Mouse (Mus musculus) forebrain, embryonic 10.5 days (tissue): ENCODE results near the gene Ptpa. TPM values are rescaled to one million over a fixed set of nuclear protein-coding genes. Genes with fewer than 3 reads are reported as not detected.
A peak's percentile ranks its signal among the peaks of the same experiment; 100 is the strongest.

Experiments used
- DNase-seq: peaks from one replicate; pipeline ENCODE4 v3.0.0-alpha.2; 2017; ENCODE audit warnings: low spot score; ENCODE audit errors: extremely low spot score
- H3K27ac ChIP-seq: fragments of 300-500 bp; sonication (generic); 2 replicates; pipeline ENCODE4 v1.5.1; 2016; ENCODE audit warnings: mild to moderate bottlenecking
- H3K27me3 ChIP-seq: fragments of 300-500 bp; sonication (generic); 2 replicates; pipeline ENCODE4 v1.6.1; 2016; ENCODE audit warnings: mild to moderate bottlenecking; ENCODE audit not compliant: poor library complexity, severe bottlenecking
- H3K36me3 ChIP-seq: fragments of 300-500 bp; sonication (generic); replicated peaks from 2 replicates; pipeline ENCODE4 v1.6.1; 2016; ENCODE audit warnings: mild to moderate bottlenecking, moderate library complexity
- H3K4me1 ChIP-seq: fragments of 300-500 bp; sonication (generic); 2 replicates; pipeline ENCODE4 v1.6.1; 2016
- H3K4me3 ChIP-seq: fragments of 300-500 bp; sonication (generic); 2 replicates; pipeline ENCODE4 v1.5.1; 2016; ENCODE audit warnings: mild to moderate bottlenecking, moderate library complexity
- H3K9me3 ChIP-seq: fragments of 300-500 bp; sonication (generic); 2 replicates; pipeline ENCODE4 v1.6.1; 2016; ENCODE audit warnings: mild to moderate bottlenecking, moderate library complexity
- WGBS: fragments of 180-500 bp; shearing (Covaris S2); methylation state at CpG from one replicate; pipeline ENCODE4 v1.1.7; 2016; 5-methylcytosine and 5-hydroxymethylcytosine counted together
- polyA plus RNA-seq: library from polyadenylated mRNA; unstranded; fragments of >200 nt; fragmentation: Nextera tagmentation; extraction: Ambion mirVana; gene quantifications from 2 replicates; pipeline ENCODE4 v1.2.1, GENCODE M21; 2016

Gene Ptpa
- polyA plus RNA-seq, 1 experiment from 2014 or later = 165 TPM

DNA sequence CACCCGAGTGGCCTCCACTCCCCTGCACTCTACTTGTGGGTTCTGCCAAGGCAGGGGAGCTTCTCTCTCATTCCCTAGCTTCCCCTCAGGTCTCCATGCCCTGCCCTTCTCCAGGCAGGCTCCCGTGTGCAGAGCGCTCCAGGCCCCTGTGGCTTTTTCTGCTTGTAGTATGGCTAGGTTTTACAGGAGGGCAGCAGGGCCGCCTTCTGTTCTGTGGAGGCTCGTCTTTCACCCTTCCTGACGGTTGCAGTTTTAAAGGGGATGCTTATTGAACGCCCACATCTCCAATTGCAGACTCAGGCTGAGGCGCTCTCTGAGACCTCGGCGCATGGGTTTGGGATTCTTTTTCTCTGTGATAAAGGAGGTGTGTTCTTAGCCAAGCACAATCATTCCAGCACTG, 3.3 kb downstream of the Ptpa start:
- Histone ChIP-seq H3K36me3 (peaks cover 7% of the 10 kb centered on the region), H3K9me3 (no peaks in the 10 kb centered on the region), H3K4me3 (peak overlapping the region; percentile 29; the same call in 1 of the 2 replicates), H3K4me1 (peaks cover 47% of the 10 kb centered on the region), H3K27ac (peak overlapping the region; percentile 76), H3K27me3 (peaks cover 9% of the 10 kb centered on the region)
- WGBS = 42% methylated on average over 10 of the region's 10 CpGs
- DNase-seq = no peak

DNA sequence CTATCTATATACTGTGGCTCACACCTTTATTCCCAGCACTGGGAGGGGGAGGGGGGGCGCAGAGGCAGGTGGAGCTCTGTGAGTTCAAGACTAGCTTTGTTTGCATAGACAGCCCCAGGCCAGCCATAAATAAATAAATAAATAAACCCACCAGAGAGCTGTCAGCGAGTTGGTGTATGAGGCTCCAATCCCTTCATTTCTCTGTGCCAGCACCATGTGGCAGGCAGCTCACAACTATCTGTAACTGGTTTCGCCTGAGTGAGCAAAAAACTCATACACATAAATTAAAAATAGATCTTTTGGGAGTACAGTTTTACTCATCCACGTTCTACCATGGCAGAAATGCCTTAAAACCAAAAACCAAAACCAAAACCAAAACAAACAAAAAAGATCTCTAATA, 5.6 kb downstream of the Ptpa start:
- 87% methylated on average over 4 of the region's 4 CpGs for WGBS
- Histone ChIP-seq H3K36me3 (peaks cover 15% of the 10 kb centered on the region), H3K27me3 (no peaks in the 10 kb centered on the region), H3K4me3 (no peak overlapping the region), H3K9me3 (no peaks in the 10 kb centered on the region), H3K27ac (no peak overlapping the region), H3K4me1 (peaks cover 29% of the 10 kb centered on the region)
- DNase-seq = no peak

DNA sequence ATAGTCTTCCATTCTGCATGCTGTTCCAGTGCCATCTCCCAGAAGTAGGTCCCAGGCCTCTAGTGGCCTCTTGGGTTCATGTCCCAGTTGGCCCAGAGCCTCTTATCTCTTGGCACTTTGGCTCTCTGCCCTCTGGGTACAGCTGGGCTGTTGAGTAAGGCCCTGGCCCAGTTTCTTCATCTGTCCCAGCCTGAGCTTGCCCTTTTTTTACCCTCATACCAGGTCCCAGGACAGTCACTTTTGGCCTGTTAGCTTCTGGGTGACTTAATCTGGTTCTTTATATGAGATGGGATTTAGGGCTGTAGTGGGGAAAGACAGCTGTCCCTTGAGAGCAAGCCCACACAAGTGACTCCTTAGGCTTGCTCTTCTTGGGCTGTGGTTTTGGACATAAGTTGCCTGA, 13.3 kb downstream of the Ptpa start:
- H3K27me3 ChIP-seq = no peaks in the 10 kb centered on the region
- H3K36me3 ChIP-seq = peaks cover 85% of the 10 kb centered on the region
- no peaks in the 10 kb centered on the region for H3K9me3 ChIP-seq
- H3K27ac ChIP-seq = no peak overlapping the region
- no peak overlapping the region for H3K4me3 ChIP-seq
- DNase-seq = no peak
- H3K4me1 ChIP-seq = no peaks in the 10 kb centered on the region

DNA sequence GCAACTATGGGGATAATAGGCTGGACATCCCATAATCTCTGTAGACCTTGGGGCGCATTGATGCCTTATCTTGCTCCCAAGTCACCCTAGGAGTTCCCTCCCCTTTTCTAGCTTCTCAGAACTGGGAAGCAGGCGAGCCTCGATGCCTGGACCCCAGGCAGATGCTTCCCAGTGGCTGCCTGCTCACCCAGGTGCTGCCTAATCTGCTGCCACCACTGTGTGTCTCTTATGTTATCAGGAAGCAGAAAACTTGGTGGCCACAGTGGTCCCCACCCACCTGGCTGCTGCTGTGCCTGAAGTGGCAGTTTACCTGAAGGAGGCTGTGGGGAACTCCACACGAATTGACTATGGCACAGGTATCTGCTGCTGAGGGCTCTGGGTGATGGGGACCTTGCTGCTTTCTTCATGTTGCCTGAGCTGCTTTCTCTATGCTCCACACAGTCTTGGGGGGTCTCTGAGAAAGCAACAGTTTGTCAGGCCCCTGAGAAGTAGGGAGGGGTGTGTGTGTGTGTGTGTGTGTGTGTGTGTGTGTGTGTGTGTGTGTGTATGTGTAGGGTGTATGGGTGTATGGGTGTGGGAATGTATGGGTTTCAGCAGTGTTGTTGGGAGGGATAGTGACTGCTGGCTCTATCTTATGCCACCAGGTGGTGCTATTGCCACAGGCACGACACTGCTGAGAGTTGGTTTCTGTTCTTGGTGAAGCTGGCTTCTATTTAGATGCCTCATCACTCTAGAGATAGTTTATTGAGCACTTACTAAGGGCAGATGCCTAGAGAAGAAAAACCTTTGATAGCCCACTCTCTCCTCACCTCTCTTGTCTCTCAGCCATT, 19.7 kb downstream of the Ptpa start:
- peaks cover 8% of the 10 kb centered on the region for H3K4me1 ChIP-seq
- no peaks in the 10 kb centered on the region for H3K27me3 ChIP-seq
- no peaks in the 10 kb centered on the region for H3K9me3 ChIP-seq
- H3K27ac ChIP-seq = no peak overlapping the region
- peak; percentile 68 for DNase-seq
- no peak overlapping the region for H3K4me3 ChIP-seq
- WGBS = 62% methylated on average over 5 of the region's 5 CpGs
- peaks cover 92% of the 10 kb centered on the region for H3K36me3 ChIP-seq

DNA sequence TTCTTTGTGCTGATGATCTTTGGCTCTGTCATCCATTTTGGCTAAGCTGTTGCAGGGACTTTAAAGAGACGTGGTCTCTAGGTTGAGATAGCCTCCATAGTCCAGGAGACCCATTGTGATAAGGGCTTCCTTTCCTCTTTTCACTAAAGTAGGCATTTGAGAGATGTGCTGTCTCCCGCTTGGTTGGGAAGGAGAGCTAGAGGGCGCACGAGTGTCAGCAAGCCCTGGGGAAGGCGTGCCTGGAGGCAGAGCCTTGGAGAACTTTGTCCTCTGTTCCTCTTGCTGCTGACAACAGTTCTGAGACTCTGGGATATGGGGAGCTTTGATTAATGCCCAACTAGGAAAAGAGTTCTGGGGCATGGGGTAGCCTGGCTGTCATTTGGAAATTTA, 20.3 kb downstream of the Ptpa start:
- Histone ChIP-seq H3K4me1 (peaks cover 14% of the 10 kb centered on the region), H3K27ac (no peak overlapping the region), H3K4me3 (no peak overlapping the region), H3K9me3 (no peaks in the 10 kb centered on the region), H3K36me3 (peaks cover 89% of the 10 kb centered on the region), H3K27me3 (no peaks in the 10 kb centered on the region)
- DNase-seq = no peak
- 85% methylated on average over 5 of the region's 5 CpGs for WGBS

DNA sequence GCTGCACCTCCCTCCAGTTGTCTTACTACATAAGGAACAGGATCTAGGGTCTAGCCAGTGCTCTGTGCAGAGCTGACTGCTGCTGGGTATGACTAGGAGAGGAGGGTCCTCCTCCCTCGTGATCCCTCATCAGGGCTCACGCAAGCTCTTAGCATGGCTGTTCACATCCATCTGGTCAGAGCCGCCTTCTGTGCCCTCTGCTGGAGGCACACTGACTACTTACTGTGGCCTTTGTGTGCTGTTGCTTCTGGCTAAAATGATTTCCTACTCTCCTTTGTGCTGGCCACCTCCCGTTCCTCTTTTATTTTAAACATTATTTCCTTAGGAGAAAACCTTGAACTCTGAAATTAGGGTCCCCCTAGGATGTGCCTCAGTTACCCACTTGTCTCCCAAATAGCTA, 21.0 kb downstream of the Ptpa start:
- Histone ChIP-seq H3K27ac (no peak overlapping the region), H3K4me1 (peaks cover 20% of the 10 kb centered on the region), H3K4me3 (no peak overlapping the region), H3K9me3 (no peaks in the 10 kb centered on the region), H3K27me3 (no peaks in the 10 kb centered on the region), H3K36me3 (peaks cover 82% of the 10 kb centered on the region)
- WGBS = 86% methylated on average over 4 of the region's 4 CpGs
- no peak for DNase-seq

DNA sequence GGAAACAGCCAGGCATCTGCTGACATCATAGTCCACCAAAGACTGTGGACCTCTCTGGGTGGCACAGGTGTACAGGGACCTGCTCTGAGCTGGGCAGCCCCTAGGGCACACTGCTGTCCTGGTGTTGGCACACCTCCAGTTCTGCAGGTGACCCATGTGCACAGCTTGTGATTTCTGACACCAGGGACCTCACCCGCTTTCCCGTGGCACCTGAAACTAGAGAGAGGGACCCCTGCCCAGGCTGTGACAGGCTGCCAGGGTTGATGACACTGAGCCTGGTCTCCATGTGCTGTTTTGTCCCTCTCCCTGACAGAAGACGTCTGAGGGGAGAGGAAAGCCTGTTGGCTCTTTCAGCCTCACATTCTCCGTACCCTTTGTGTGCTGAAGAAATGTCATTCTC, 22.0 kb downstream of the Ptpa start:
- H3K27ac ChIP-seq = no peak overlapping the region
- H3K4me3 ChIP-seq = no peak overlapping the region
- 93% methylated on average over 4 of the region's 4 CpGs for WGBS
- H3K27me3 ChIP-seq = no peaks in the 10 kb centered on the region
- peaks cover 30% of the 10 kb centered on the region for H3K4me1 ChIP-seq
- no peak for DNase-seq
- H3K36me3 ChIP-seq = peaks cover 73% of the 10 kb centered on the region
- H3K9me3 ChIP-seq = no peaks in the 10 kb centered on the region

DNA sequence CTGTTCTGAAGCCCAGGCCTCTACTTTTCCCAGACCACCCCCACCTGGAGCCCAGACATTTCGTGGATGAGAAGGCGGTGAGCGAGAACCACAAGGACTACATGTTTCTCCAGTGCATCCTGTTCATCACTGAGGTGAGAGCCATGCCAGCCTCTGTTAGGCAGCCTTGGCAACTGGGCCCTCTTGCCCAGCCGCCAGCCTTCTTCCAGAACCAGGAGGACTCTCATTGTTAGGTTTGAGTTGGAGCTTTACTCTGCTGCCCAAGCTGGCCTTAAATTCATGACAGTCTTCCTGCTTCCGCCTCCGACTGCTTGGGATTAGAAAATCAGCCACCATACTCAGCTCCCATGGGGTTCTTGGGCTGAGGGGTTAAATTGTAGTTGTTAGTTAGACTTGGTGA, 23.8 kb downstream of the Ptpa start:
- 92% methylated on average over 6 of the region's 6 CpGs for WGBS
- H3K27me3 ChIP-seq = no peaks in the 10 kb centered on the region
- H3K36me3 ChIP-seq = peaks cover 73% of the 10 kb centered on the region
- peak overlapping the region; percentile 97; the same call in 1 of the 2 replicates for H3K27ac ChIP-seq
- H3K4me1 ChIP-seq = peaks cover 48% of the 10 kb centered on the region
- no peak overlapping the region for H3K4me3 ChIP-seq
- no peak for DNase-seq
- no peaks in the 10 kb centered on the region for H3K9me3 ChIP-seq

DNA sequence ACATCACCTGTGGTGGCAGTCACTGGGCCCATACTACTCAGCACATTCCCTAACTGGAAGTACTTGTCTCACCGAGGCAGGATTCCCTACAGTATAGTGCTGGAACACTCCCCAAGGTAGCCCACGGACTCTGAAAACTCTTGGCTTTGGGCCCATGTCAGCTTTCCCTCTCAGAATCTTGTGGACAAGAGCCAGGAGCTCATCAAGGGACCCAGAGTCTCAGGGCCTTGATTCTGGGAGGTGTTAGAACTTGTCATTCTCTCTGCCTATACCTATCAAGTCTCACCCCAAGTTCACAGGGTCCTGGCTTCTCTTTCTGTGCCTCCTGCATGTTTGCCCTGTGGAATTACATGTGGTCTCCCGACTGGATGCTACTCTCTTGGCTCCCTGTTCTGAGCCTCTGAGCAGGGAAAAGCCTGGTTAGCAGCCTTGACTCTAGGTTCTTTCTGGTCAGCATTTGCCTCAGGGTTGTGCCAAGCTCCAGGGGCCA, 24.4 kb downstream of the Ptpa start:
- H3K4me1 ChIP-seq = peaks cover 55% of the 10 kb centered on the region
- no peak overlapping the region for H3K4me3 ChIP-seq
- WGBS = 82% methylated on average over 3 of the region's 3 CpGs
- peaks cover 73% of the 10 kb centered on the region for H3K36me3 ChIP-seq
- peak; percentile 15 for DNase-seq
- H3K9me3 ChIP-seq = no peaks in the 10 kb centered on the region
- no peaks in the 10 kb centered on the region for H3K27me3 ChIP-seq
- peak overlapping the region; percentile 97 for H3K27ac ChIP-seq

DNA sequence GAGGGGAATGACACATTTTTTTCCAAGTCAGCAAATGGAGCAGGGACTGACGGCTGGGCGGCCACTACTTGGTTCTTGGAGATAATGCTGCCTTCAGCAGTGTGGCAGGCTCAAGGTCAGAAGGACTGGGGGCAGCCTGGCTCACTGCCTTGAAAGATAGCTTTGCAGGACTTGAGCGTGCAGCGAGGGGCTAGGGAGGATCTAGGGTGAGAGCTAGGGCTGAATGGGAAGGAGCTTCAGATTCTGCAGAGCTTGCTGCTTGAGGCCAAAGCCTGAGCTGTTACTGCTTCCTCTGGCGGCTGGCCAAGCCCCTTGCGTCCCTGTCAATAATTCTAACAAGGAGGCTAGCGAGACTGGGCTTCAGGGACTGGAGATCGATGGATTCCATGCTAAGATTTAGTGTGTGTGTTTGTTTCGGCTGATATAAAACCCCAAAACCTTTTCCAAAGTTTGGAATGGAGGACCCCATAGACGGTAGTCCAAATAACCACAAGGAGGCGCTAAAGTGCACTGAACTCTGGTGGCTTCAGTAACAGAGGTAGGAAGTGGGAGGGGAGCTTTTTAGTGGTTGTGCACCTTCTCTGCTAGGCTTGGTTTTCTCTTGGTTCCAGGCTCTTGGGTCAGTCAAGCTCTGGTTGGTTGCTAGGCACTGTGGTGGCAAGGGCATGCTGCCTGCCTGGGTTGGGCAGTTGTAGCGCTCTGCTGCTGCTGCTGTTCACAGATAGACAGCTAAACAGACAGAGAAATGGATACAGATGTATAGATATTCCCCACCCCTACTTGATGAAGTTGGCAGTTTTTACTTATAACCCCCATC, 25.1 kb downstream of the Ptpa start:
- peak overlapping the region; percentile 42 for H3K4me3 ChIP-seq
- H3K9me3 ChIP-seq = no peaks in the 10 kb centered on the region
- peaks cover 61% of the 10 kb centered on the region for H3K4me1 ChIP-seq
- DNase-seq = peak; percentile 65
- H3K27ac ChIP-seq = peak overlapping the region; percentile 97
- H3K36me3 ChIP-seq = peaks cover 75% of the 10 kb centered on the region
- 23% methylated on average over 12 of the region's 12 CpGs for WGBS
- H3K27me3 ChIP-seq = no peaks in the 10 kb centered on the region

DNA sequence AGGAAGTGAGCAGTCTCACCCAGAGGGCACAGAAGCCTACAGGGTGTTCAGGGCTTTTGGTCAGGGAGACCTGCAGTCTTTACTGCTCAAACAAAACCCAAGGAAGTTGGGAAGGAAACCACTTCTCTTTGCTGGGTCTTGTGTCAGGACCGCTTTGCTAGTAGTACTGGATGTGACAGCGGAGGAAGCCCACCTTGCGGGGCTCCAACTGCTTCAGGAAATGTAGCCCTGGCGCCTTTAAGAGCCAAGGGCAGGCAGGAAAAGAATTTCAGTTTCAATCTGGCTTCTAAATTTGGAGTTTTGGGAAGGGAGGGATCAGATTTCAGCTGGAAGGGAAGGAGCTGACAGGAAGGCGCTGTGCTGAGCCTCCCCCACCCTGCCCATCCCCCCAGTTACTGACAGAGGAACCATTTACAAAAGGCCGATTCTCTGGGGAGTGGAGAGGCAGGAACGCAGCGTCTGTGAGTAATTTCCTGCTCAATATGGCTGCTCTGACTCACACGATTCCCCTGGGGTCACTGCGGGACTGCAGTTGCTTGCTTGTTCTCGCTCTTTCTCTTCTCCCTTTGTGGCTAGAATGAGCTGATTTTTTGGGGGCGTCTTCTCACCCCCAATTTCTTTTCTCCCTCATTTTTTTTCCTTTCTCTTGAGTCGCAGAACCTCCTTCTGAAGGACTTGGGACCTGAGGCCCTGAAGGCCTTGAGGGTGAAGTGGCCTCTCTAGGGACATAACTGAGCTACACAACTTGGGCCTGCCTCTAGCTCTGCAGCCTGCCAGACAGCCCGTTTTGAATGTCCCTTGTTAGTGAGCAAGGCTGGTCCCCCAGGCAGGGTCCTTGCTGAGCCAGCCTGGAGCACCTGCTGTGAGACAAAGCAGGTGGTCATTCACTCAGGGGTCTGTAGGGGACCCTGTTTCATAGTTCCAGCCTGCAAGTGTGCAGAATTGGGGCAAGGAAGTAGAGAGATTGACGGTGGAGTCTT, 26.0 kb downstream of the Ptpa start:
- Histone ChIP-seq H3K27me3 (no peaks in the 10 kb centered on the region), H3K36me3 (peaks cover 81% of the 10 kb centered on the region), H3K9me3 (no peaks in the 10 kb centered on the region), H3K4me3 (peak overlapping the region; percentile 42), H3K4me1 (peaks cover 70% of the 10 kb centered on the region), H3K27ac (peak overlapping the region; percentile 97)
- WGBS = 5% methylated on average over 15 of the region's 15 CpGs
- peak; percentile 85 for DNase-seq

DNA sequence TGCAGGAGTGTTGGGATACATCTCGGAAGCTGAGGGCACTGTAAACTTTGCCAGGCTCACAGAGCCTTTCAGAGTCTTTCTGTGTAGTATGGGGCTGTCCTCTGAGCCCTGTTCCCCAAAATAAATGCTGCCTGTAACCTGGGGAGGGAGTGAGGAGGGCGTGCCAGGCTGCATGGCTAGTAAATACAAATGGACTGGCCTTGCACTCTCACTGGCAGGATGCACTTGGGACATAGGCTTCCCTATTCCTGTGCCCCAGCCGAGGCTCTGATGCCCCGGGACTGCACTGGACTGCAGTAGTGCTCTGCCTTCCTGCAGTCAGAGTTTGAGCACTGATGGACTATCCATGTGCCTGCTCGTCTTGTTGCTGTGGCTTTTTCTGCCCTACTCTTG, 26.7 kb downstream of the Ptpa start:
- Histone ChIP-seq H3K4me1 (peaks cover 76% of the 10 kb centered on the region), H3K4me3 (peak overlapping the region; percentile 42), H3K27me3 (no peaks in the 10 kb centered on the region), H3K27ac (peak overlapping the region; percentile 97), H3K9me3 (no peaks in the 10 kb centered on the region), H3K36me3 (peaks cover 81% of the 10 kb centered on the region)
- DNase-seq = no peak
- WGBS = 55% methylated on average over 5 of the region's 5 CpGs
